Mouse (Mus musculus): ENCODE measurements at regions not wholly inside any gene's neighbourhood (a gene's known extent, or its start where the extent isn't known, plus 50 kb on each side); places are given as distances from the start of the nearest gene placed in this dataset.
A peak's percentile ranks its signal among the peaks of the same experiment; 100 is the strongest.

- WGBS = 35% methylated on average over 15 of the region's 15 CpGs
- no peak overlapping the region for H3K9ac ChIP-seq (ENCODE audit: low read depth, low read length)
- peaks cover 4% of the 10 kb centered on the region; the same call in 1 of the 2 replicates for H3K4me1 ChIP-seq (ENCODE audit: control insufficient read depth, insufficient read depth, low read length)
- DNase-seq = peak in 1 of 2 experiments; percentile 18
- H3K36me3 ChIP-seq (ENCODE audit: control insufficient read depth, insufficient read depth, low read length) = no peaks in the 10 kb centered on the region
- intact Hi-C loops (cut with DNase I) = no loop called here
- H3K27ac ChIP-seq = no peak overlapping the region
- no peaks in the 10 kb centered on the region for H3K27me3 ChIP-seq (ENCODE audit: control insufficient read depth, insufficient read depth, low read length)
- H3K79me2 ChIP-seq (replicated peaks; ENCODE audit: control insufficient read depth, insufficient read depth, low read length) = no peaks in the 10 kb centered on the region
- H3K4me3 ChIP-seq = no peak overlapping the region
- TF ChIP-seq POLR2A (IDR thresholded peaks at IDR 0.05; ENCODE audit: insufficient read depth, low read depth, low read length) (no peak), CTCF (IDR thresholded peaks at IDR 0.05) (no peak), EP300 (IDR thresholded peaks at IDR 0.05; ENCODE audit: insufficient read depth, low read depth, low read length) (no peak)
Measured at GRCm38 (mm10) chr11:84760622-84761196, 58.6 kb downstream of the Mrm1 start.

GRCm38 (mm10) chr11:84759478-84759986 lies 59.8 kb downstream of the Mrm1 start:
- peak overlapping the region; percentile 12; the same call in 1 of the 2 replicates for H3K27ac ChIP-seq
- DNase-seq = peak; percentile 70 to 77
- 58% methylated on average over 5 of the region's 5 CpGs for WGBS
- intact Hi-C loops (cut with DNase I) = no loop called here
- no peak overlapping the region for H3K9ac ChIP-seq (ENCODE audit: low read depth, low read length)
- H3K27me3 ChIP-seq (ENCODE audit: control insufficient read depth, insufficient read depth, low read length) = no peaks in the 10 kb centered on the region
- no peaks in the 10 kb centered on the region for H3K4me1 ChIP-seq (ENCODE audit: control insufficient read depth, insufficient read depth, low read length)
- H3K79me2 ChIP-seq (replicated peaks; ENCODE audit: control insufficient read depth, insufficient read depth, low read length) = no peaks in the 10 kb centered on the region
- H3K4me3 ChIP-seq = no peak overlapping the region
- TF ChIP-seq POLR2A (IDR thresholded peaks at IDR 0.05; ENCODE audit: insufficient read depth, low read depth, low read length) = no peak
- no peak for TF ChIP-seq EP300 (IDR thresholded peaks at IDR 0.05; ENCODE audit: insufficient read depth, low read depth, low read length)
- no peak for TF ChIP-seq CTCF (IDR thresholded peaks at IDR 0.05)
- H3K36me3 ChIP-seq (ENCODE audit: control insufficient read depth, insufficient read depth, low read length) = no peaks in the 10 kb centered on the region

GRCm38 (mm10) chr11:84752007-84752406 lies 67.3 kb downstream of the Mrm1 start:
- DNase-seq = no peak
- no peak overlapping the region for H3K4me3 ChIP-seq
- H3K79me2 ChIP-seq (replicated peaks; ENCODE audit: control insufficient read depth, insufficient read depth, low read length) = no peaks in the 10 kb centered on the region
- intact Hi-C loops (cut with DNase I) = loop anchor here (2.0 kb wide), 1 partner anchor 43 kb away; no protein-coding TSS in a partner anchor
- H3K27ac ChIP-seq = no peak overlapping the region
- TF ChIP-seq EP300 (IDR thresholded peaks at IDR 0.05; ENCODE audit: insufficient read depth, low read depth, low read length) = no peak
- peak; percentile 50 for TF ChIP-seq CTCF (IDR thresholded peaks at IDR 0.05)
- TF ChIP-seq POLR2A (IDR thresholded peaks at IDR 0.05; ENCODE audit: insufficient read depth, low read depth, low read length) = no peak
- no peaks in the 10 kb centered on the region for H3K36me3 ChIP-seq (ENCODE audit: control insufficient read depth, insufficient read depth, low read length)
- H3K9ac ChIP-seq (ENCODE audit: low read depth, low read length) = no peak overlapping the region
- no peaks in the 10 kb centered on the region for H3K27me3 ChIP-seq (ENCODE audit: control insufficient read depth, insufficient read depth, low read length)
- WGBS = 74% methylated on average over 6 of the region's 6 CpGs
- H3K4me1 ChIP-seq (ENCODE audit: control insufficient read depth, insufficient read depth, low read length) = no peaks in the 10 kb centered on the region

DNA sequence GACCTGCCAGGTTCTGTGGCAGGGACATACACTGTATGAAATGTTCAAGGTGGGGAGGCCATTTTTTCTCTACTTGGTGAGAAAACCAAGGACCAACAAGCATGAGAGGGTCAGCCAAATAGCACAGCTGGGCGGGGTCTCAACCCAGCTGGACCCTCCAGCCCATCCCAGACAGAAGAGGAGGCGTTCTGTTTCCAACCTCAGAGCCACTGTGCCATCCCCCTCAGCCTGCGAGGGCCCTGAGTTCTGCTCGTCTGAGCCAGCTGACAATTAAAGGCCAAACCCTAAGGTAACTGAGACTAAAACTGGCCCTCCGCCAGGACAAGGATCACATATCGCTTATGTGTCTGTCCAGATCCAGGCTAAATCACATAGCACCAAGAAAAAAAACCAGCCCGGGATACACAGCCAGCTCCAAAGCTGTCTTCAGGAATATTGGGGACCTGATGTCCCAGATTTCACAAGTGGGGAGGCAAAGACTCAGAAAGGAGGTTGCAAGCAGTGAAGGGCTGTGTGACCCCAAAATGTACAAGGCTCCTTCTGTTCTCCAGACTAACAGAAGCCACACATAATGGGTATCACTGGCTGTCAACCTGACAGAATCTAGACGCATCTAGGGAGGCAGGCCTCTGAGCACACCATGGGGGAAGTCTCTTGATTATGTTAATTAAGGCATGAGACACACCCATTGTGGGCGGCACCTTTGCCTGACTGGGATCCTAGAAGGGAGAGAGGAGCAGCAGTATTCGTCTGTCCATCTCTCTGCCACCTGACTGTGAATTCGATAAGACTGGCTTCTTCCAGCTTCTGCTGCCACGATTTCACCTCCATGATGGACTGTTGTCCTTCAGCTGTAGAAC lies 69.6 kb downstream of the Mrm1 start:
- DNase-seq = no peak
- H3K27me3 ChIP-seq (ENCODE audit: control insufficient read depth, insufficient read depth, low read length) = no peaks in the 10 kb centered on the region
- WGBS = 40% methylated on average over 12 of the region's 12 CpGs
- H3K4me1 ChIP-seq (ENCODE audit: control insufficient read depth, insufficient read depth, low read length) = no peaks in the 10 kb centered on the region
- H3K27ac ChIP-seq = no peak overlapping the region
- no peak for TF ChIP-seq POLR2A (IDR thresholded peaks at IDR 0.05; ENCODE audit: insufficient read depth, low read depth, low read length)
- TF ChIP-seq CTCF (IDR thresholded peaks at IDR 0.05) = no peak
- no peak for TF ChIP-seq EP300 (IDR thresholded peaks at IDR 0.05; ENCODE audit: insufficient read depth, low read depth, low read length)
- intact Hi-C loops (cut with DNase I) = no loop called here
- no peak overlapping the region for H3K9ac ChIP-seq (ENCODE audit: low read depth, low read length)
- H3K36me3 ChIP-seq (ENCODE audit: control insufficient read depth, insufficient read depth, low read length) = no peaks in the 10 kb centered on the region
- H3K4me3 ChIP-seq = no peak overlapping the region
- H3K79me2 ChIP-seq (replicated peaks; ENCODE audit: control insufficient read depth, insufficient read depth, low read length) = no peaks in the 10 kb centered on the region

DNA sequence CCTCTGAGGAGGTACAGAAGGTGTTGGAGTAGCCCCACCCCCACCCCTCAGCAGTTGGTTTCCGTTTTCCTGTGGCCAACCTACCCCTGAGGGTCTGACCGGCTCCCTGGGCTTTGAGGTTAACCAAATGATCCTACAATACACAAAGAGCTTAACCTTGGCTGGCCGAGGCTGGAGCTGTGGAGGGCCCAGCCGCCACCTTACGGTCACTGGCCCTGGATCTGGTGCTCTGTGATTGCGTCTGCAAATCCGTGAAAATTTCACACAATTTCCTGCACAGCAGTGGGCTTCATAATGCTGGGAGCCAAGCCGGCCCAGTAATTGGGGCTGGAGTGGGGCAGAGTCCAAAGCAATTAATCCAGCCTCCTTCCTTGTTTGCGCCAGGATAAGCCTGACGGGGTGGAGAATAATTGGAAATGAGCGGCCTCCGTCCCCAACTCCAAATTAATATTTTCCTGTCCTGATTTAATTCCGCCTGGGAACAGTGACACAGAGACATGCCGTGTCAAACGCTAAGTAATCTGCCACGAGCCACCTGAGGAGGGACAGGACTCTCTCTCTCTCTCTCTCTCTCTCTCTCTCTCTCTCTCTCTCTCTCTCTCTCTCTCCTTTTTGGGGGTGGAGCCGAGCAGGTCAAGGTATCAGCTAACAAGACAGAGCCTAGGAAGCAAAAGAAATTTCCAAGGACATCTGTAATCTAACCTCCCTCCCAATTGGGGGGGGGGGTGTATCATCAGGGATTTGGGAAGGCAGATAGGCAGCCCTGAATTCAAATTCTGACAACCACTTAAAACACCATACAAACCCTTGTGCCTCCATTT lies 80.3 kb downstream of the Mrm1 start:
- WGBS = 26% methylated on average over 17 of the region's 17 CpGs
- Histone ChIP-seq H3K36me3 (ENCODE audit: control insufficient read depth, insufficient read depth, low read length) (no peaks in the 10 kb centered on the region), H3K4me3 (no peak overlapping the region), H3K27ac (no peak overlapping the region), H3K9ac (ENCODE audit: low read depth, low read length) (no peak overlapping the region), H3K79me2 (replicated peaks; ENCODE audit: control insufficient read depth, insufficient read depth, low read length) (no peaks in the 10 kb centered on the region), H3K4me1 (ENCODE audit: control insufficient read depth, insufficient read depth, low read length) (no peaks in the 10 kb centered on the region), H3K27me3 (ENCODE audit: control insufficient read depth, insufficient read depth, low read length) (no peaks in the 10 kb centered on the region)
- TF ChIP-seq CTCF (IDR thresholded peaks at IDR 0.05) = no peak
- no peak for TF ChIP-seq POLR2A (IDR thresholded peaks at IDR 0.05; ENCODE audit: insufficient read depth, low read depth, low read length)
- no peak for TF ChIP-seq EP300 (IDR thresholded peaks at IDR 0.05; ENCODE audit: insufficient read depth, low read depth, low read length)
- intact Hi-C loops (cut with DNase I) = no loop called here
- DNase-seq = no peak

All from heart, adult 2 months (tissue).